In the genomic region with DNA sequence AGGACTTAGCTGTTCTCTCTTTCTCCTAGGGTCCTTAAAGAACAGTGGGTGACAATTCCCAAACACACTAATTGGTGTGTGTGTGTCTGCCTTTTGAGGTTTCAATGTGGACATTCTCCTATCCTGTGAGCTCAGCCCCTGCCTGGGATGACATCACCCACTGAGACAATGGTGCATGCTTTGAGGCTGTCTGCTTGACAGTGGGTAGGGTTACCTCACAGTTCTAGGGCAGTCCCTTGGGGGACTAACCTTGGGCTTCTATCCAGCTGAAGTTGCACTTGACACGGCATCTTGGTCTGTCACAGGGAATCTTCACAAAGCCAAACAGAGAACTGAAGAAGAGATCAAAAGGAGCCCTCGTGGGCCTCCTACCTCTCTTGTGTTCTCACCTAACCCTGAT, we compare ENCODE assay signal across 30 mouse cellular contexts.
DNase-seq lines count a peak whose midpoint lies in the region; ATAC-seq and TF ChIP-seq lines count a peak whose summit lies in the region.
"Had no signal": no experiment of that assay in that cellular context is flagged by ENCODE, and none has a peak within 500 bp of the region (broad histone marks: within the 10 kb centered on the region; RNA-seq: fewer than 3 reads in every experiment).

No protein-coding gene starts in this region.

- no peak for TF ChIP-seq EP300 in CH12.LX (IDR thresholded peaks at IDR 0.05; ENCODE audit: low read length)

- H3K79me2 ChIP-seq in CH12.LX (replicated peaks; ENCODE audit: control insufficient read depth, extremely low read depth, insufficient read depth, poor library complexity, severe bottlenecking): no peaks in the 10 kb centered on the region

- no peak for TF ChIP-seq POLR2A in CH12.LX (IDR thresholded peaks at IDR 0.05; ENCODE audit: low read depth, low read length)

- no peak for ATAC-seq in midbrain, embryonic 16.5 days
- ATAC-seq: forebrain, postnatal 0 days; inflammation-experienced regulatory T-cells, adult 6 months had no signal

- H3K27ac ChIP-seq in midbrain, embryonic 10.5 days (replicated peaks): 0 out of 2 replicates have a peak overlapping the region, but pooled peaks have one; percentile 9
- H3K27ac ChIP-seq in midbrain, embryonic 16.5 days (ENCODE audit: low read length): no peak overlapping the region
- no peak overlapping the region for H3K27ac ChIP-seq in CH12.LX (ENCODE audit: insufficient read depth, low read depth)
- H3K27ac ChIP-seq: heart, embryonic 13.5 days; hindbrain, embryonic 15.5 days; kidney, postnatal 0 days; liver, embryonic 14.5 days; macrophage; stomach, postnatal 0 days had no signal

- in situ Hi-C loops in CH12.LX (cut with MboI; ENCODE audit: low pct_ligation_motif_present, low pct_unique_long_range_greater_than_20kb, low sequenced_read_pairs): no loop called here

- no peaks in the 10 kb centered on the region for H3K9me3 ChIP-seq in midbrain, embryonic 10.5 days (replicated peaks)
- no peaks in the 10 kb centered on the region for H3K9me3 ChIP-seq in midbrain, embryonic 16.5 days (replicated peaks; ENCODE audit: control insufficient read depth, low read length, poor library complexity, severe bottlenecking)
- H3K9me3 ChIP-seq in CH12.LX (replicated peaks; ENCODE audit: low read length): no peaks in the 10 kb centered on the region
- H3K9me3 ChIP-seq: G1E; heart, embryonic 13.5 days; hindbrain, embryonic 15.5 days had no signal

- WGBS in midbrain, embryonic 10.5 days: 43% methylated on average over 2 of the region's 2 CpGs
- WGBS in midbrain, embryonic 16.5 days: 11% methylated on average over 2 of the region's 2 CpGs

- H3K4me3 ChIP-seq in midbrain, embryonic 10.5 days: no peak overlapping the region
- no peak overlapping the region for H3K4me3 ChIP-seq in midbrain, embryonic 16.5 days (ENCODE audit: low read depth, low read length)
- no peak overlapping the region for H3K4me3 ChIP-seq in CH12.LX (replicated peaks in 1 of 3; ENCODE audit: low read depth in 2 of 3, low read length in 2 of 3, poor library complexity in 1 of 3)
- H3K4me3 ChIP-seq: heart, embryonic 13.5 days; hindbrain, embryonic 15.5 days had no signal

- DNase-seq in midbrain, embryonic 10.5 days (ENCODE audit: low spot score): no peak
- peak; percentile 16 for DNase-seq in 416B (ENCODE audit: low read depth)
- peak; percentile 23 for DNase-seq in CH12.LX (ENCODE audit: extremely low read depth)
- peak; percentile 25 for DNase-seq in adrenal gland, postnatal 10 days
- DNase-seq in left cerebral cortex, adult 11 months (ENCODE audit: low spot score): no peak
- no peak for DNase-seq in kidney, adult 9 months
- DNase-seq: cerebellum, adult 11 months; cerebellum, adult 9-10 months; cerebellum, postnatal 36 days; forebrain, postnatal 0 days; gastrocnemius, postnatal 10 days; heart, postnatal 10 days; kidney, adult 11 months; kidney, postnatal 4 days; layer of hippocampus, adult 9-11 months; liver; lung, adult 2 months; lung, postnatal 10 days; right cerebral cortex, postnatal 4 days; thymus, adult 18-20 months; thymus, postnatal 25 days had no signal

- H3K9ac ChIP-seq in midbrain, embryonic 16.5 days (ENCODE audit: low read depth, low read length): no peak overlapping the region
- H3K9ac ChIP-seq in CH12.LX (ENCODE audit: insufficient read depth, low read depth): no peak overlapping the region
- H3K9ac ChIP-seq: forebrain, postnatal 0 days; heart, embryonic 13.5 days; hindbrain, embryonic 15.5 days; liver, embryonic 14.5 days had no signal

- H3K27me3 ChIP-seq in midbrain, embryonic 10.5 days (ENCODE audit: low read depth, poor library complexity, severe bottlenecking): no peaks in the 10 kb centered on the region
- H3K27me3 ChIP-seq in midbrain, embryonic 16.5 days (ENCODE audit: control insufficient read depth, insufficient read depth, low read depth, low read length): no peaks in the 10 kb centered on the region
- H3K27me3 ChIP-seq in CH12.LX (replicated peaks): no peaks in the 10 kb centered on the region
- H3K27me3 ChIP-seq: heart, embryonic 13.5 days; hindbrain, embryonic 15.5 days had no signal

- no peak overlapping the region for H3K4me2 ChIP-seq in midbrain, embryonic 16.5 days (ENCODE audit: low read length)
- H3K4me2 ChIP-seq in CH12.LX (ENCODE audit: insufficient read depth, low read depth, poor library complexity, severe bottlenecking): no peak overlapping the region
- H3K4me2 ChIP-seq: heart, embryonic 13.5 days; hindbrain, embryonic 15.5 days had no signal

- peaks cover 6% of the 10 kb centered on the region for H3K4me1 ChIP-seq in midbrain, embryonic 10.5 days
- H3K4me1 ChIP-seq in midbrain, embryonic 16.5 days (ENCODE audit: control insufficient read depth, insufficient read depth, low read length): no peaks in the 10 kb centered on the region
- H3K4me1 ChIP-seq in CH12.LX (ENCODE audit: control insufficient read depth in 1 of 2, insufficient read depth in 2 of 2): peaks cover 2 to 27% of the 10 kb centered on the region in 2 experiments; a peak in 3 of 4 replicates
- H3K4me1 ChIP-seq: hindbrain, embryonic 15.5 days had no signal

- no peak for TF ChIP-seq CTCF in CH12.LX (conservative IDR thresholded peaks at IDR 0.05 in 1 of 2, IDR thresholded peaks at IDR 0.05 in 1 of 2; ENCODE audit: low read depth in 2 of 2, low read length in 2 of 2)

- H3K36me3 ChIP-seq in midbrain, embryonic 10.5 days: no peaks in the 10 kb centered on the region
- peaks cover 13% of the 10 kb centered on the region for H3K36me3 ChIP-seq in midbrain, embryonic 16.5 days (ENCODE audit: control insufficient read depth, insufficient read depth, low read length)
- H3K36me3 ChIP-seq in CH12.LX (replicated peaks in 1 of 2; ENCODE audit: control insufficient read depth in 1 of 2, insufficient read depth in 1 of 2, low read length in 1 of 2): peaks cover 9 to 47% of the 10 kb centered on the region in 2 experiments
- H3K36me3 ChIP-seq: G1E had no signal

- dilution Hi-C loops in CH12.LX (cut with MboI; ENCODE audit: extremely low pct_ligation_motif_present, extremely low pct_unique_long_range_greater_than_20kb, low sequenced_read_pairs): no loop called here

- no peak for TF ChIP-seq RAD21 in CH12.LX (IDR thresholded peaks at IDR 0.05; ENCODE audit: low read depth, low read length)

TF ChIP-seq in CH12.LX, 34 proteins besides CTCF, POLR2A, EP300 and RAD21:
- TF ChIP-seq POLR2AphosphoS2 (IDR thresholded peaks at IDR 0.05; ENCODE audit: low read depth, low read length) (no peak), JUN (IDR thresholded peaks at IDR 0.05; ENCODE audit: insufficient read depth, low read depth, low read length) (no peak), KAT2A (IDR thresholded peaks at IDR 0.05; ENCODE audit: insufficient replicate concordance, low read length) (no peak), ZNF384 (IDR thresholded peaks at IDR 0.05; ENCODE audit: low read depth, low read length) (no peak), TCF12 (IDR thresholded peaks at IDR 0.05; ENCODE audit: low read depth, low read length) (no peak), E2F4 (IDR thresholded peaks at IDR 0.05; ENCODE audit: insufficient replicate concordance, low read depth, low read length) (no peak), ZC3H11A (IDR thresholded peaks at IDR 0.05; ENCODE audit: low read depth, low read length) (no peak), MXI1 (IDR thresholded peaks at IDR 0.05; ENCODE audit: low read depth, low read length) (no peak)
TF ChIP-seq in CH12.LX: peak in this region for 0.

Comparison
In these comparisons a context has a peak if more than half of its experiments do, and no peak if none do; other contexts are left out.
1. DNase-seq: peak in 416B (single experiment), CH12.LX (single experiment) and adrenal gland, postnatal 10 days (single experiment); none in midbrain, embryonic 10.5 days (single experiment), left cerebral cortex, adult 11 months (single experiment) and kidney, adult 9 months (single experiment).